Mouse (Mus musculus) liver, embryonic 11.5 days (tissue): Measurements from ENCODE around the gene Ing3. TPM values are rescaled to one million over a fixed set of nuclear protein-coding genes. Genes with fewer than 3 reads are reported as not detected.

ENCODE experiments used
- ATAC-seq: fragments of 200-750 bp; cut with Nextera tagmentation; replicated peaks from 2 replicates; pipeline ENCODE4 v1.8.0; 2017; ENCODE audit warnings: moderate number of reproducible peaks, mild to moderate bottlenecking, moderate TSS enrichment, moderate library complexity; ENCODE audit not compliant: low FRiP score
- DNase-seq: peaks from one replicate; pipeline ENCODE4 v3.0.0-alpha.2; 2017; ENCODE audit warnings: low spot score
- H3K27ac ChIP-seq: fragments of 300-500 bp; sonication (generic); 2 replicates; pipeline ENCODE4 v1.5.1; 2014; ENCODE audit warnings: mild to moderate bottlenecking, low read depth, low read length, control low read depth
- H3K27me3 ChIP-seq: fragments of 300-500 bp; sonication (generic); replicated peaks from 2 replicates; pipeline ENCODE4 v1.6.1; 2014; ENCODE audit warnings: low read length, mixed read lengths; ENCODE audit not compliant: control insufficient read depth, insufficient read depth
- H3K36me3 ChIP-seq: fragments of 300-500 bp; sonication (generic); 2 replicates; pipeline ENCODE4 v1.6.1; 2014; ENCODE audit warnings: mild to moderate bottlenecking, low read length, moderate library complexity, mixed read lengths; ENCODE audit not compliant: control insufficient read depth, insufficient read depth
- H3K4me1 ChIP-seq: fragments of 300-500 bp; sonication (generic); replicated peaks from 2 replicates; pipeline ENCODE4 v1.6.1; 2014; ENCODE audit warnings: low read length, mixed read lengths; ENCODE audit not compliant: control insufficient read depth, insufficient read depth
- H3K4me2 ChIP-seq: fragments of 300-500 bp; sonication (generic); 2 replicates; pipeline ENCODE4 v1.6.1; 2014; ENCODE audit warnings: mild to moderate bottlenecking, control low read depth, moderate library complexity
- H3K4me3 ChIP-seq: fragments of 300-500 bp; sonication (generic); 2 replicates; pipeline ENCODE4 v1.5.1; 2014; ENCODE audit warnings: low read depth, low read length, control low read depth
- H3K9ac ChIP-seq: fragments of 300-500 bp; sonication (generic); 2 replicates; pipeline ENCODE4 v1.6.1; 2014; ENCODE audit warnings: low read depth, low read length, control low read depth
- H3K9me3 ChIP-seq: fragments of 300-500 bp; sonication (generic); 2 replicates; pipeline ENCODE4 v1.6.1; 2016; ENCODE audit warnings: low read length, inconsistent platforms, mixed read lengths; ENCODE audit not compliant: control insufficient read depth
- WGBS: fragments of 180-500 bp; shearing (Covaris S2); extraction: QIAGEN DNeasy Blood & Tissue Kit; methylation state at CpG from one replicate; pipeline ENCODE4 v1.1.7; 2014; 5-methylcytosine and 5-hydroxymethylcytosine counted together
- polyA plus RNA-seq: library from polyadenylated mRNA; unstranded; fragments of >200 nt; fragmentation: Nextera tagmentation; extraction: Ambion mirVana; gene quantifications from 2 replicates; pipeline ENCODE4 v1.2.1, GENCODE M21; 2014

Ing3 gene
- polyA plus RNA-seq, 1 experiment from 2014 or later, result 28.4 TPM

DNA sequence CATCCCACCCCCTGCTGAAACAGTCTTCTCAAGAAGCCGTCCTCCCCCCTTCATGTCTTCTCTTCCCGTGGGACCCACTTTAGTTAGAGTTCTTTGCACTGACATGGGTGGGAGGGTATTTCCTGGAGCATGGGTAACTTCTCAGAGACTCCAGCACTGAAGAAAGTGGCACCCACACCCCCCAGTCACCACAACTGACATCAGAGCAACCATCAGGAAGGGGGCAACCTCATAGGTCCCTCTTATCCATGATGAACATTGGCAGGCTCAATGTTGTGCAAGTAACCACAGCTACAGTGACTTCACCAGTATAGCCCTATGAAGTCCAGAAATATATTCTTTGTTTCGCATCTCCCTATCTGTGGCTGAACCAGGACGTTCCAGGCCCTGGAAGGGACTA lies 6.1 kb downstream of the Ing3 start:
- Histone ChIP-seq H3K9me3 (no peaks in the 10 kb centered on the region), H3K27me3 (no peaks in the 10 kb centered on the region), H3K36me3 (peaks cover 8% of the 10 kb centered on the region; the same call in 1 of the 2 replicates), H3K4me2 (no peak overlapping the region), H3K4me1 (peaks cover under 1% of the 10 kb centered on the region; the same call in 1 of the 2 replicates), H3K4me3 (no peak overlapping the region), H3K9ac (no peak overlapping the region), H3K27ac (no peak overlapping the region)
- no peak for DNase-seq
- no peak for ATAC-seq
- WGBS, result 82% methylated on average over 4 of the region's 4 CpGs

DNA sequence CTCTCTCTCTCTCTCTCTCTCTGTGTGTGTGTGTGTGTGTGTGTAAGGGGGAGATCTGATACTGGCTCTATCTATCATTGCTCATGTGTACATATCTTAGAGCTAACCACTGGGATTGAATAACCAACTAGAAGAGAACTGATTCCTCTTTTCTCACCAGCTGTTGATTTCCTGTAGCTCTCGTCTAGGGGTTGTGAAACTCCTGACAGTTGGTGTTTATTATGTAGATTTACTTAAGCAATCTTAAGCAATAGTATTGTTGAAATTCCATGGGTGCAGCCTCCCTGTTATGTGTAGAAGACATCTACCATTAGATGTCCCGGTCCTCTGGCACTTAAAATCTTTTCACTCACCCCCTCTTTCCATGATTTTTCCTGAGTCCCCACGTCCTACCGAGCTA lies 9.6 kb downstream of the Ing3 start:
- no peaks in the 10 kb centered on the region; the same call in 1 of the 2 replicates for H3K4me1 ChIP-seq
- 84% methylated on average over 4 of the region's 4 CpGs for WGBS
- H3K36me3 ChIP-seq, result peaks cover 4% of the 10 kb centered on the region; the same call in 1 of the 2 replicates
- no peak for ATAC-seq
- no peaks in the 10 kb centered on the region for H3K27me3 ChIP-seq
- no peak overlapping the region for H3K4me2 ChIP-seq
- H3K9me3 ChIP-seq, result no peaks in the 10 kb centered on the region
- no peak for DNase-seq
- no peak overlapping the region for H3K27ac ChIP-seq
- no peak overlapping the region for H3K9ac ChIP-seq
- no peak overlapping the region for H3K4me3 ChIP-seq

DNA sequence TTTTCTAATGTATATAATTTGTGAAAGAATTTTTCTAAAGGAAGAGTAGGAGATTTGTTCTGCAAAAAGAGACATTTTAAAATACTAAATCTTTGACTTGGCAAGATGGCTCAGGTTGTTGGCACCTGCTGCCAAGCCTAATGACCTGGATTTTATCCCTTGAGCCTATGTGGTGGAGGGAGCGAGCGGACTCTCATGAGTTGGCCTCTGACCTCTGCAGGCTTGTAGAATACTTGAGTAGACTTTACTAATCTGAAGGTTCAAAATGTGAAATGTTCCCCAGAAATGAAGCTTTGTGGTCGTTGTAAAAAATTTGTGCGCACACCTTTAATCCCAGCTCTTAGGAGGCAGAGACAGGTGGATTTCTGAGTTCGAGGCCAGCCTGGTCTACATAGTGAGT lies 10.5 kb downstream of the Ing3 start:
- 93% methylated on average over 5 of the region's 5 CpGs for WGBS
- H3K27me3 ChIP-seq, result no peaks in the 10 kb centered on the region
- peaks cover 1% of the 10 kb centered on the region; the same call in 1 of the 2 replicates for H3K36me3 ChIP-seq
- H3K4me3 ChIP-seq, result no peak overlapping the region
- no peak overlapping the region for H3K4me2 ChIP-seq
- H3K27ac ChIP-seq, result no peak overlapping the region
- ATAC-seq (no peak), DNase-seq (no peak)
- H3K9me3 ChIP-seq, result no peaks in the 10 kb centered on the region
- no peak overlapping the region for H3K9ac ChIP-seq
- no peaks in the 10 kb centered on the region; the same call in 1 of the 2 replicates for H3K4me1 ChIP-seq

DNA sequence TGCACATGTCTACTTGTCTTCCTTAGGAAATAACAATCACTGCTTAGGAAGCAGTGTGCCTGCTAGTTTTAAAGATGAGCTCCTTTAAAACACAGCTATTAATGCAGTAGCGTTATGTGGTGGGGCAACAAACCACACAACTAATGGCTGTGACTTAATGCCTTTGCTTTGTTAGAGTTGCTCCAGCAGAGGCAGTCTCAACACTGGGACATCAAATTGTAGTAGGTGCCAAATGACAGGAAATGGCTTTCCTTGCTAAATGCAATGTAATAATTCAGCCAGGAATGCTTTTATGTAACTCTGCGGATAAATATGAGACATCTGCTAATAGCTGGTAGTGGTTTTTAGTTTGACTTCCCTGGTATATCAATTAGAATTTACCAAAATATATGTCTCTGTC lies 28.2 kb downstream of the Ing3 start:
- ATAC-seq, result no peak
- Histone ChIP-seq H3K4me1 (no peaks in the 10 kb centered on the region), H3K9me3 (no peaks in the 10 kb centered on the region), H3K27ac (no peak overlapping the region), H3K27me3 (no peaks in the 10 kb centered on the region), H3K4me3 (no peak overlapping the region), H3K9ac (no peak overlapping the region), H3K4me2 (no peak overlapping the region), H3K36me3 (peaks cover 6% of the 10 kb centered on the region; the same call in 1 of the 2 replicates)
- no peak for DNase-seq
- WGBS, result 89% methylated on average over 2 of the region's 2 CpGs

DNA sequence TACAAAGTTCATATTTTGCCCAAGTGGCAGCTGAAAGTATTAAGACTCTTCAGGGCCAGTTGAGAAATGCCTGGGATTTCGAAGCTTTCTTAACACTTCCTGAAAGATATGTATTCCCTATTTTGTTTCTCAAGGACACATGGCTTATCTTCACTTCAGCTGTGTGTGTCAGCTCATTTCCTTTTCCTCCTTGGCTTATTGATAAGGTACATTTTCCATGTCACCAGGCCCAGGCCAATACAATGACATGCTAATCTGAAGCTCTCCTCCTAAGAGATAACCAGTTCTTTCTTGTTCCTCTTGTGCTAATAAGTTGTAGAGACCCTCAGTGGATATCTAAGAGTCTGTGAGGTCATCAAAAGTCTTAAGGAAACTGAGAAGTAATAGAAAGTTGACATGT lies 31.7 kb downstream of the Ing3 start:
- Histone ChIP-seq H3K36me3 (no peaks in the 10 kb centered on the region), H3K4me1 (no peaks in the 10 kb centered on the region), H3K9ac (no peak overlapping the region), H3K4me2 (no peak overlapping the region), H3K27me3 (0 out of 2 replicates have a peak, but pooled peaks cover 5% of the 10 kb centered on the region), H3K9me3 (no peaks in the 10 kb centered on the region), H3K4me3 (no peak overlapping the region), H3K27ac (no peak overlapping the region)
- ATAC-seq (no peak), DNase-seq (no peak)
- WGBS, result 46% methylated on average over 1 of the region's 1 CpGs

DNA sequence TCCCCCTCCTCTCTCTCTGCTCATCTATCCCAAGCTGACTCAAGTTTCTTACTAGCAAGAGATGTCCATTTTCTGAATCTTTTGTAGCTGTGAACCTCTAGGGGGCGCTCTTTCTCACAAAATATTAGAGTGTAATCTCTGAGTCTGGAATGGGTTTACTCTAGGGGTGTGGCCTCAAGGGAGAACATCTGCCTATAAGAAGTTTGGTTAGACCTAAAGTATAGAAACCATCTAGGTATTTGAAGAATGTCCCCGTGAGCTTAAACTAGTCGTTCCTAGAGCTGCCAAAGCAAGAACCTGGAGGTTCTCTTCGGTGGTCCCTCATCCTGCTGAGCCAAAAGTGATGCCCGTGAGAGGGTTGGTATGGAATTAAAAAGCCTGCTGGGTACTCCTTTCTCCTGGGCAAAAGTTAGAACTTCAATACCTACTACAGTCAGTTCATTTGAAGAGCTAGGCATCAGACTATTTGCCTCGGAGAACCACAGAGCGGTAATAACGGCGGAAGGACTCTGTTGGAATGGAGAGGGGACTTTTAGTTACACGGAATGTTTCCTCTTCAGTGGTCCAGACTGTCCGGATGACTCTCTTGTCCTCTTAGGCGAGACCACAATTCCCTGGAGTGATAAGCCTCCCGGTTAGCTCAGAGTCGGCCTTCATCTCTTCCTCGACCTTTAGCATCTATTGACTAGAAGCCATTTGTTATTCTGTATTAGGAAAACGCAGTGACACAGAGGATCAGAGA lies 35.8 kb downstream of the Ing3 start:
- Histone ChIP-seq H3K9ac (peak overlapping the region; percentile 32), H3K27me3 (peaks cover 9% of the 10 kb centered on the region), H3K4me3 (peak overlapping the region; percentile 45), H3K27ac (no peak overlapping the region), H3K4me2 (peak overlapping the region; percentile 73), H3K4me1 (no peaks in the 10 kb centered on the region), H3K9me3 (no peaks in the 10 kb centered on the region), H3K36me3 (no peaks in the 10 kb centered on the region)
- DNase-seq (no peak), ATAC-seq (peak; percentile 67)
- WGBS, result 9% methylated on average over 16 of the region's 16 CpGs

DNA sequence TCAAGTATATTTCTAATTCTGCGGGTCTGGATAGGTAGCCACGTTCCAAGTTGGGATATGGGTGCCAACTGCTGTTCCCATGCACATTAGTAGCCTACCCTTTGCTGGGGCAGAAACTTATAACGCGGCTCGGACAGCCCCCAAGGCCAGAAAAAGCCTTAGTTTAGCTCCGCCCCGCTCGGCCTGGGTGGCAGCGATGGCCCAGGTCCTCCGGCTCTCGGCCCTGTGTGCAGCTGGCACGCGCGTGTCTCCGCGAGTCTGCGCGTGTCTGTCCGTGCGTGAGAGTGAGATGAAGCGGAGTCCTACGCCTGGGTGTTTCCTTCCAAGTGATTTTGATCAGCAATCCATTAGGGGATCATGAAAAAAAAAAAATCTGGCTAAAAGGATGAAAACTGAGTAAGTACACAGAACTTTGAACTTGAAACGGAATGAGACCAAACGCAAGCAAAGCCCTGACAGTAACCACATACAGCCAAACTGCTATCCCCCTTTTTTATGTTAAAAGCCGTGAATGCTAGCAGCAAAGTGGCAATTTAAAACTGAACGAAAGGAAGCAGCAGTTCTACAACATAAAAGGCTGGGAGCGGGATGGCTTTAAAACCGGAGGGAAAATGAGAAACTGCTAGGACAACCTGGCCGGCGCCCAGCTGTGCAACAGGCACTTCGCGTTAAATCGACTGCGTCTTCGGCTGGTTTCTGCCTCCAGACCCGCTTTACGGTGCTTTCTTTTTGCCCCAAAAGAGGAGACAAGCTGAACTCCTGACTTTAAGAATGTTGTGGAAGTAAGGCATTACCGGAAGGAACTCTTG lies 36.6 kb downstream of the Ing3 start, which contains the start of gene Cped1:
Gene Cped1 (plus strand): TSS at position 185 of the 809 bp plus-strand sequence.
- Histone ChIP-seq H3K9me3 (no peaks in the 10 kb centered on the region), H3K27me3 (peaks cover 9% of the 10 kb centered on the region), H3K4me3 (peak within 1 kb of the TSS; percentile 45), H3K4me1 (no peaks in the 10 kb centered on the region), H3K4me2 (peak within 1 kb of the TSS; percentile 73), H3K27ac (0 out of 2 replicates have a peak within 1 kb of the TSS, but pooled peaks have one; percentile 9), H3K9ac (peak within 1 kb of the TSS; percentile 32), H3K36me3 (no peaks in the 10 kb centered on the region)
- peak; percentile 71 for ATAC-seq
- 1% methylated on average over 38 of the region's 38 CpGs for WGBS
- DNase-seq, result peak; percentile 62

DNA sequence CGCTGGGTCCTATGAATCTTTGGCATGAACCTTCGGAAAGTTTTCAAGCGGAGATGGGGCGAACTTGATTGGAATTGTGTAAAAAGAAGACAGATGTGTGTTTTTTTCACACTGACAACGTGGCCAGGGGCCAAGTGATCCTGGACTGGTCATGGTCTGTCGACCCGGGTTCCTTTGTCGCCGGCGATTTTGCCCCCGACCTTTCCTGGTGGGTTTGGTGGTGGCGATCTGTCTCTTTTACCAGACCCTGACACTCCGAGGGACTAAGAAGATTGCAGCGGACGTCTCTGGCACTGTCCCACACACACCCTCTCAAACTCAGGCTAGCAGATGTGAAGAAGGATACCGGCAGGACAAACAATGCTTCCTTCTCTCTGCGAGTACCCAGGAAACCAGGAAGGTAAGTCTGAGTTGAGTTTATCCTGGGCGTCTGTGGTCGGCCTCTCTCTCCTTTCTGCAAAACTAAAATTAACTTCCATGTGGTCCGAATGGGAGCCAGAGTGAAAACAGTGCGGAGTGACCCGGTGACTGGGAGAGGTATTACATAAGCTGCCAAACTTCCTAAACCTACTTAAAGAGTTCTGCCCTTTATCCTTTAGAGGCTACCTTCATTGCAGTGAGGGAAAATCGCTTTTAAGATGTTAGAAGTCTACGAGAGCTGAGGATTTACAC lies 37.4 kb downstream of the Ing3 start:
- Histone ChIP-seq H3K9ac (peak overlapping the region; percentile 32), H3K27ac (0 out of 2 replicates have a peak overlapping the region, but pooled peaks have one; percentile 9), H3K36me3 (no peaks in the 10 kb centered on the region), H3K27me3 (peaks cover 9% of the 10 kb centered on the region), H3K4me2 (peak overlapping the region; percentile 73), H3K4me1 (no peaks in the 10 kb centered on the region), H3K4me3 (peak overlapping the region; percentile 45), H3K9me3 (no peaks in the 10 kb centered on the region)
- WGBS, result 10% methylated on average over 24 of the region's 24 CpGs
- DNase-seq, result no peak
- ATAC-seq, result no peak; the same call in 1 of the 2 replicates
